Mouse (Mus musculus) layer of hippocampus, adult 11-12 months (tissue): ENCODE results near the gene Nckap5.
A peak's percentile ranks its signal among the peaks of the same experiment; 100 is the strongest.

ENCODE experiments used
- DNase-seq: peaks from one replicate; pipeline ENCODE4 v3.0.0; 2022; ENCODE audit warnings: low spot score

Nckap5 gene

GRCm38 (mm10) chr1:126622036-126622435, 208.6 kb downstream of the Nckap5 start:
- no peak for DNase-seq

- DNase-seq, result no peak
These were observed 213.0 kb downstream of the Nckap5 start for GRCm38 (mm10) chr1:126617464-126618041.

- no peak for DNase-seq
These were observed 213.6 kb downstream of the Nckap5 start for GRCm38 (mm10) chr1:126616964-126617363.

- DNase-seq, result no peak
These were observed 217.7 kb downstream of the Nckap5 start for GRCm38 (mm10) chr1:126612916-126613315.

- DNase-seq, result no peak
These were observed 222.0 kb downstream of the Nckap5 start for GRCm38 (mm10) chr1:126608586-126608985.

- no peak for DNase-seq
These were observed 224.2 kb downstream of the Nckap5 start for GRCm38 (mm10) chr1:126606189-126607080.

- DNase-seq, result no peak
These were observed 226.0 kb downstream of the Nckap5 start for GRCm38 (mm10) chr1:126604551-126604950.

GRCm38 (mm10) chr1:126603771-126604515, 226.7 kb downstream of the Nckap5 start:
- DNase-seq, result no peak

GRCm38 (mm10) chr1:126600596-126600995, 230.0 kb downstream of the Nckap5 start:
- no peak for DNase-seq

GRCm38 (mm10) chr1:126597376-126597775, 233.2 kb downstream of the Nckap5 start:
- DNase-seq, result no peak

GRCm38 (mm10) chr1:126594796-126595195, 235.8 kb downstream of the Nckap5 start:
- DNase-seq, result no peak

GRCm38 (mm10) chr1:126593044-126593805, 237.4 kb downstream of the Nckap5 start:
- DNase-seq, result no peak

- DNase-seq, result no peak
These were observed 239.7 kb downstream of the Nckap5 start for GRCm38 (mm10) chr1:126590911-126591310.

- DNase-seq, result no peak
These were observed 252.4 kb downstream of the Nckap5 start for GRCm38 (mm10) chr1:126578163-126578562.

- no peak for DNase-seq
These were observed 256.3 kb downstream of the Nckap5 start for GRCm38 (mm10) chr1:126574295-126574694.

GRCm38 (mm10) chr1:126573714-126574113, 256.9 kb downstream of the Nckap5 start:
- DNase-seq, result no peak

- DNase-seq, result no peak
These were observed 257.5 kb downstream of the Nckap5 start for GRCm38 (mm10) chr1:126573097-126573496.

GRCm38 (mm10) chr1:126569611-126570238, 260.9 kb downstream of the Nckap5 start:
- DNase-seq, result no peak

GRCm38 (mm10) chr1:126568520-126569197, 261.9 kb downstream of the Nckap5 start:
- peak; percentile 37 for DNase-seq

- no peak for DNase-seq
These were observed 265.4 kb downstream of the Nckap5 start for GRCm38 (mm10) chr1:126565151-126565725.
